Mouse (Mus musculus): ENCODE data around the gene Kdm7a. TPM values are rescaled to one million over a fixed set of nuclear protein-coding genes. Genes with fewer than 3 reads are reported as not detected.

Kdm7a gene
- total RNA-seq, 2 experiments from 2014 or later = 16.7 to 17.1 TPM

GRCm38 (mm10) chr6:39205650-39206580 is 674 bp downstream of the Kdm7a start:
- DNase-seq = no peak

GRCm38 (mm10) chr6:39205064-39205649 is 1.4 kb downstream of the Kdm7a start:
- DNase-seq = peak; percentile 82

- DNase-seq = no peak
These were observed 2.1 kb downstream of the Kdm7a start for GRCm38 (mm10) chr6:39204444-39204843.

GRCm38 (mm10) chr6:39203236-39203635 is 3.4 kb downstream of the Kdm7a start:
- DNase-seq = no peak

GRCm38 (mm10) chr6:39193006-39193405 is 13.6 kb downstream of the Kdm7a start:
- DNase-seq = no peak

- no peak for DNase-seq
These were observed 15.1 kb downstream of the Kdm7a start for GRCm38 (mm10) chr6:39191518-39191917.

- no peak for DNase-seq
These were observed 19.4 kb downstream of the Kdm7a start for GRCm38 (mm10) chr6:39187227-39187626.

- no peak for DNase-seq
These were observed 37.5 kb downstream of the Kdm7a start for GRCm38 (mm10) chr6:39169089-39169488.

- DNase-seq = no peak
These were observed 41.7 kb downstream of the Kdm7a start for GRCm38 (mm10) chr6:39164891-39165290.

GRCm38 (mm10) chr6:39161975-39162374 is 44.6 kb downstream of the Kdm7a start:
- DNase-seq = no peak

- peak; percentile 7 for DNase-seq
These were observed 60.5 kb downstream of the Kdm7a start for GRCm38 (mm10) chr6:39146041-39146440.

- no peak for DNase-seq
These were observed 74.0 kb downstream of the Kdm7a start for GRCm38 (mm10) chr6:39132556-39132955.

- no peak for DNase-seq
These were observed 75.1 kb downstream of the Kdm7a start for GRCm38 (mm10) chr6:39131480-39131879.

- no peak for DNase-seq
These were observed 81.9 kb downstream of the Kdm7a start for GRCm38 (mm10) chr6:39124719-39125118.

GRCm38 (mm10) chr6:39120685-39121084 is 85.9 kb downstream of the Kdm7a start:
- DNase-seq = no peak

- DNase-seq = no peak
These were observed 88.1 kb downstream of the Kdm7a start for GRCm38 (mm10) chr6:39118456-39118881.

GRCm38 (mm10) chr6:39117584-39118455 is 88.8 kb downstream of the Kdm7a start, which contains the start of gene Parp12:
Parp12 (minus strand) TSS chr6:39118349.
- peak; percentile 86 for DNase-seq

GRCm38 (mm10) chr6:39115438-39115837 is 91.2 kb downstream of the Kdm7a start:
- no peak for DNase-seq

GRCm38 (mm10) chr6:39113141-39113540 is 93.4 kb downstream of the Kdm7a start:
- DNase-seq = no peak

GRCm38 (mm10) chr6:39112701-39113100 is 93.9 kb downstream of the Kdm7a start:
- no peak for DNase-seq

GRCm38 (mm10) chr6:39106812-39107211 is 99.8 kb downstream of the Kdm7a start:
- DNase-seq = no peak

- DNase-seq = no peak
These were observed 102.0 kb downstream of the Kdm7a start for GRCm38 (mm10) chr6:39104631-39105030.
